ENCODE assay signal across 25 mouse cellular contexts in the genomic region with DNA sequence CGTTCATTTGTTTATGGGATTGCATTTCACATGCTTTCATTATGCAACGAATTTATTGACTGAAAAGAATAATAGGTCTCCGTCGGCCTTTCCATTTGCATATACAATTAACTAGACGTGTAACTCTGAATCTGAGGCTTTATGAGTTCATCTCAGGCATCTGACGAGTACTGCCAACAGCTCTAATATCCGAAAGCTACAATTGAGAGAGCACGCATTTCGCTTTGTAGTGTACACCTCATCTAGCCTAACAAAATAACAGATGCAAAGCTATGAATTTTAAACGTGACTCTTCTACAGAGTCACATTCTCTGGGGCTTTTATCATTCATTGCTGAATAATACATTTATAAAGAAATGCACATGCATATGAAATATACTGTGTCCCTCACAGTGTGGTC.
DNase-seq lines count a peak whose midpoint lies in the region; ATAC-seq and TF ChIP-seq lines count a peak whose summit lies in the region.
"Had no signal": no experiment of that assay in that cellular context is flagged by ENCODE, and none has a peak within 500 bp of the region (broad histone marks: within the 10 kb centered on the region; RNA-seq: fewer than 3 reads in every experiment).

No protein-coding gene starts in this region.

- H3K9me3 ChIP-seq in hindbrain, embryonic 12.5 days (replicated peaks) = no peaks in the 10 kb centered on the region
- no peaks in the 10 kb centered on the region for H3K9me3 ChIP-seq in hindbrain, embryonic 10.5 days
- H3K9me3 ChIP-seq in midbrain, embryonic 14.5 days (ENCODE audit: control insufficient read depth, low read length) = no peaks in the 10 kb centered on the region
- H3K9me3 ChIP-seq in midbrain, postnatal 0 days (ENCODE audit: low read length) = no peaks in the 10 kb centered on the region
- no peaks in the 10 kb centered on the region for H3K9me3 ChIP-seq in neural tube, embryonic 12.5 days
- H3K9me3 ChIP-seq: embryonic facial prominence, embryonic 12.5 days; embryonic facial prominence, embryonic 15.5 days had no signal

- no peak overlapping the region for H3K4me3 ChIP-seq in hindbrain, embryonic 12.5 days
- no peak overlapping the region for H3K4me3 ChIP-seq in hindbrain, embryonic 10.5 days
- H3K4me3 ChIP-seq in midbrain, embryonic 14.5 days (replicated peaks; ENCODE audit: low read depth, low read length) = no peak overlapping the region
- no peak overlapping the region for H3K4me3 ChIP-seq in midbrain, postnatal 0 days (ENCODE audit: low read depth, low read length)
- H3K4me3 ChIP-seq in neural tube, embryonic 12.5 days = no peak overlapping the region
- H3K4me3 ChIP-seq: embryonic facial prominence, embryonic 12.5 days; embryonic facial prominence, embryonic 15.5 days; gastrocnemius, adult 2 months had no signal

- no peak for TF ChIP-seq CTCF in midbrain, postnatal 0 days (IDR thresholded peaks at IDR 0.05)

- H3K36me3 ChIP-seq in hindbrain, embryonic 12.5 days = no peaks in the 10 kb centered on the region
- no peaks in the 10 kb centered on the region for H3K36me3 ChIP-seq in hindbrain, embryonic 10.5 days
- H3K36me3 ChIP-seq in midbrain, embryonic 14.5 days (ENCODE audit: control insufficient read depth, insufficient read depth, low read length) = no peaks in the 10 kb centered on the region
- no peaks in the 10 kb centered on the region for H3K36me3 ChIP-seq in midbrain, postnatal 0 days (ENCODE audit: insufficient read depth, low read length)
- no peaks in the 10 kb centered on the region for H3K36me3 ChIP-seq in neural tube, embryonic 12.5 days
- H3K36me3 ChIP-seq: embryonic facial prominence, embryonic 12.5 days; embryonic facial prominence, embryonic 15.5 days; G1E had no signal

- DNase-seq in hindbrain, embryonic 10.5 days (ENCODE audit: low spot score) = no peak
- peak; percentile 46 for DNase-seq in midbrain, embryonic 14.5 days
- no peak for DNase-seq in midbrain, postnatal 0 days (ENCODE audit: low spot score)
- no peak for DNase-seq in neural tube, embryonic 10.5 days (ENCODE audit: extremely low spot score, low spot score)
- DNase-seq in urinary bladder, postnatal 10 days (ENCODE audit: low spot score) = no peak
- DNase-seq: adrenal gland, postnatal 10 days; adrenal gland, postnatal 36 days; B cell, adult 2 months; cerebellum, adult 11 months; cerebellum, adult 2 months; cerebellum, adult 9-11 months; cerebellum, postnatal 25 days; forebrain, postnatal 0 days; gastrocnemius, adult 2 months; gastrocnemius, postnatal 14 days; heart, adult 11 months had no signal

- H3K4me1 ChIP-seq in hindbrain, embryonic 12.5 days = no peaks in the 10 kb centered on the region
- H3K4me1 ChIP-seq in hindbrain, embryonic 10.5 days (replicated peaks) = no peaks in the 10 kb centered on the region
- H3K4me1 ChIP-seq in midbrain, embryonic 14.5 days (ENCODE audit: control insufficient read depth, insufficient read depth, low read length) = no peaks in the 10 kb centered on the region
- no peaks in the 10 kb centered on the region for H3K4me1 ChIP-seq in midbrain, postnatal 0 days (ENCODE audit: insufficient read depth, low read length)
- H3K4me1 ChIP-seq in neural tube, embryonic 12.5 days = no peaks in the 10 kb centered on the region
- H3K4me1 ChIP-seq: embryonic facial prominence, embryonic 12.5 days; embryonic facial prominence, embryonic 15.5 days had no signal

- no peaks in the 10 kb centered on the region for H3K27me3 ChIP-seq in hindbrain, embryonic 12.5 days
- H3K27me3 ChIP-seq in hindbrain, embryonic 10.5 days (ENCODE audit: insufficient read depth, poor library complexity, severe bottlenecking) = no peaks in the 10 kb centered on the region
- no peaks in the 10 kb centered on the region for H3K27me3 ChIP-seq in midbrain, embryonic 14.5 days (ENCODE audit: control insufficient read depth, insufficient read depth, low read length)
- no peaks in the 10 kb centered on the region for H3K27me3 ChIP-seq in midbrain, postnatal 0 days (ENCODE audit: insufficient read depth, low read length)
- H3K27me3 ChIP-seq in neural tube, embryonic 12.5 days (replicated peaks) = no peaks in the 10 kb centered on the region
- H3K27me3 ChIP-seq: CH12.LX; embryonic facial prominence, embryonic 12.5 days; embryonic facial prominence, embryonic 15.5 days; Patski had no signal

- no peak overlapping the region for H3K27ac ChIP-seq in hindbrain, embryonic 12.5 days
- H3K27ac ChIP-seq in hindbrain, embryonic 10.5 days = no peak overlapping the region
- no peak overlapping the region for H3K27ac ChIP-seq in midbrain, embryonic 14.5 days (replicated peaks; ENCODE audit: low read depth, low read length)
- no peak overlapping the region for H3K27ac ChIP-seq in midbrain, postnatal 0 days (ENCODE audit: low read depth, low read length)
- no peak overlapping the region for H3K27ac ChIP-seq in neural tube, embryonic 12.5 days
- H3K27ac ChIP-seq: embryonic facial prominence, embryonic 12.5 days; embryonic facial prominence, embryonic 15.5 days; gastrocnemius, adult 2 months had no signal

- ATAC-seq in hindbrain, embryonic 12.5 days (ENCODE audit: low FRiP score) = 0 out of 2 replicates have a peak, but pooled peaks have one; percentile 58
- ATAC-seq in midbrain, embryonic 14.5 days (ENCODE audit: low FRiP score, low TSS enrichment) = no peak
- ATAC-seq in midbrain, postnatal 0 days (ENCODE audit: low FRiP score) = no peak
- ATAC-seq in neural tube, embryonic 12.5 days (ENCODE audit: low FRiP score, low read depth) = peak; percentile 63
- ATAC-seq: forebrain, embryonic 14.5 days; forebrain, postnatal 0 days; Patski had no signal

- no peak overlapping the region for H3K4me2 ChIP-seq in hindbrain, embryonic 12.5 days (replicated peaks)
- H3K4me2 ChIP-seq in midbrain, embryonic 14.5 days (ENCODE audit: low read length) = no peak overlapping the region
- H3K4me2 ChIP-seq in midbrain, postnatal 0 days (ENCODE audit: low read depth, low read length, poor library complexity, severe bottlenecking) = no peak overlapping the region
- H3K4me2 ChIP-seq in neural tube, embryonic 12.5 days (replicated peaks) = no peak overlapping the region
- H3K4me2 ChIP-seq: embryonic facial prominence, embryonic 12.5 days; embryonic facial prominence, embryonic 15.5 days; heart, embryonic 11.5 days had no signal

- no peak overlapping the region for H3K9ac ChIP-seq in hindbrain, embryonic 12.5 days
- H3K9ac ChIP-seq in midbrain, embryonic 14.5 days (replicated peaks; ENCODE audit: low read length) = no peak overlapping the region
- no peak overlapping the region for H3K9ac ChIP-seq in midbrain, postnatal 0 days (replicated peaks; ENCODE audit: low read length, poor library complexity, severe bottlenecking)
- no peak overlapping the region for H3K9ac ChIP-seq in neural tube, embryonic 12.5 days
- H3K9ac ChIP-seq: embryonic facial prominence, embryonic 12.5 days; embryonic facial prominence, embryonic 15.5 days; forebrain, postnatal 0 days had no signal

- 67% methylated on average over 10 of the region's 10 CpGs for WGBS in hindbrain, embryonic 12.5 days
- WGBS in hindbrain, embryonic 10.5 days = 84% methylated on average over 10 of the region's 10 CpGs
- WGBS in midbrain, embryonic 14.5 days = 62% methylated on average over 10 of the region's 10 CpGs
- WGBS in midbrain, postnatal 0 days = 55% methylated on average over 10 of the region's 10 CpGs
- 67% methylated on average over 10 of the region's 10 CpGs for WGBS in neural tube, embryonic 12.5 days

Comparison
In these comparisons a context has a peak if more than half of its experiments do, and no peak if none do; other contexts are left out.
1. ATAC-seq: peak in hindbrain, embryonic 12.5 days (single experiment) and neural tube, embryonic 12.5 days (single experiment); none in midbrain, embryonic 14.5 days (single experiment) and midbrain, postnatal 0 days (single experiment).